In the genomic region with DNA sequence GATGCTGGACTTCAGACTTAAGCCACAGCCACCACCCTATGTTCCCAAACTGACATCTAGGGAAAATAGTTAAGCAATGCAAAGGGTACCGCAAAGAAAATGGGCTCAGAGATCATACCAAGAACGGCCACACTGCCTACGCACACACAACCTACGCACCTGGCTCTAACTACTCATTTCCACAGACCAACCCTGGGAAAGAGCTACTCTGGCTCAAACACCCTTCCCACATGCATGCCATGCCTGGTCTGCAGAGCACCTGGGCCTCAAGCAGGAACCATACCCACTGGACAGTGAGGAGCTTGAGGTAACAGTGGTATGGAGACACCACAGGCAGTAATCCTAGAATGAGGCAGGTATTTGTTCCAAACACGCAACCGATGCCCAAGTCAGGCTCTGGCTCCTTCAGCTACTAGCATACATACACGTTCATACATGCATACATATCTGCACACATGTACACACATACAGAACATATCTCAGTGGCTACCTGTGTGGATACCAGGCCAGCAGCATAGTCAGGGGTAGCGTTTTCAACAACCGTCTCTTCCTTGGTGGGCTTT, we compare ENCODE assay signal across 30 mouse cellular contexts. TPM values are rescaled to one million over a fixed set of nuclear protein-coding genes. Genes with fewer than 3 reads are reported as not detected.
DNase-seq lines count a peak whose midpoint lies in the region; ATAC-seq lines count a peak whose summit lies in the region.
"Had no signal": no experiment of that assay in that cellular context is flagged by ENCODE, and none has a peak within 500 bp of the region (broad histone marks: within the 10 kb centered on the region; RNA-seq: fewer than 3 reads in every experiment).

No protein-coding gene starts in this region.

- 95% methylated on average over 9 of the region's 9 CpGs for WGBS in hindbrain, embryonic 11.5 days
- 96% methylated on average over 9 of the region's 9 CpGs for WGBS in hindbrain, embryonic 13.5 days
- WGBS in limb, embryonic 10.5 days: 96% methylated on average over 9 of the region's 9 CpGs

- peak; percentile 60; the same call in 1 of the 2 replicates for ATAC-seq in frontal cortex, adult (ENCODE audit: low TSS enrichment)
- no peak for ATAC-seq in hindbrain, embryonic 11.5 days (ENCODE audit: low FRiP score)
- no peak for ATAC-seq in hindbrain, embryonic 13.5 days (ENCODE audit: low FRiP score)
- ATAC-seq: forebrain, embryonic 14.5 days; forebrain, postnatal 0 days; hindbrain, postnatal 0 days; inflammation-experienced regulatory T-cells, adult 6 months had no signal

- DNase-seq in frontal cortex, postnatal 36 days (ENCODE audit: low spot score in 2 of 2): no peak
- peak; percentile 0 for DNase-seq in hindbrain, embryonic 11.5 days (ENCODE audit: low spot score)
- DNase-seq in testis, postnatal 10 days (ENCODE audit: low spot score): peak; percentile 26
- no peak for DNase-seq in testis, postnatal 14 days (ENCODE audit: low spot score)
- DNase-seq in limb, embryonic 10.5 days (ENCODE audit: low spot score): peak; percentile 23
- DNase-seq in natural killer cell, adult 2 months (ENCODE audit: low spot score in 2 of 2): no peak
- DNase-seq: adrenal gland, adult 2 months; adrenal gland, postnatal 14 days; B cell, adult 2 months; cerebellum, adult 11 months; cerebellum, adult 2 months; cerebellum, postnatal 10 days; cerebellum, postnatal 36 days; embryo, embryonic 11 days; forebrain, postnatal 0 days; gastrocnemius, postnatal 10 days; gastrocnemius, postnatal 36 days; kidney, adult 11 months had no signal

- H3K27me3 ChIP-seq in hindbrain, embryonic 11.5 days (ENCODE audit: control insufficient read depth, insufficient read depth, low read length): no peaks in the 10 kb centered on the region
- H3K27me3 ChIP-seq in hindbrain, embryonic 13.5 days: no peaks in the 10 kb centered on the region
- H3K27me3 ChIP-seq in limb, embryonic 10.5 days (ENCODE audit: low read depth, poor library complexity, severe bottlenecking): no peaks in the 10 kb centered on the region
- H3K27me3 ChIP-seq: CH12.LX; embryonic facial prominence, embryonic 13.5 days; heart, embryonic 13.5 days had no signal

- peaks cover 17% of the 10 kb centered on the region for H3K36me3 ChIP-seq in hindbrain, embryonic 11.5 days (ENCODE audit: control insufficient read depth, insufficient read depth, low read length)
- H3K36me3 ChIP-seq in hindbrain, embryonic 13.5 days: peaks cover 73% of the 10 kb centered on the region
- peaks cover 80% of the 10 kb centered on the region for H3K36me3 ChIP-seq in limb, embryonic 10.5 days

- H3K4me2 ChIP-seq in hindbrain, embryonic 11.5 days (replicated peaks; ENCODE audit: low read depth, low read length): no peak overlapping the region
- no peak overlapping the region for H3K4me2 ChIP-seq in hindbrain, embryonic 13.5 days
- H3K4me2 ChIP-seq: embryonic facial prominence, embryonic 13.5 days; heart, embryonic 13.5 days; hindbrain, embryonic 14.5 days had no signal

- H3K9ac ChIP-seq in hindbrain, embryonic 11.5 days (ENCODE audit: low read depth, low read length): no peak overlapping the region
- no peak overlapping the region for H3K9ac ChIP-seq in hindbrain, embryonic 13.5 days
- H3K9ac ChIP-seq: embryonic facial prominence, embryonic 13.5 days; forebrain, postnatal 0 days; heart, embryonic 13.5 days; hindbrain, embryonic 14.5 days had no signal

- no peaks in the 10 kb centered on the region for H3K9me3 ChIP-seq in hindbrain, embryonic 11.5 days (ENCODE audit: control insufficient read depth, low read length)
- no peaks in the 10 kb centered on the region for H3K9me3 ChIP-seq in hindbrain, embryonic 13.5 days
- no peaks in the 10 kb centered on the region for H3K9me3 ChIP-seq in limb, embryonic 10.5 days (replicated peaks)
- H3K9me3 ChIP-seq: embryonic facial prominence, embryonic 10.5 days; embryonic facial prominence, embryonic 13.5 days; G1E; heart, embryonic 13.5 days had no signal

- H3K4me1 ChIP-seq in hindbrain, embryonic 11.5 days (replicated peaks; ENCODE audit: control insufficient read depth, insufficient read depth, low read length): no peaks in the 10 kb centered on the region
- no peaks in the 10 kb centered on the region for H3K4me1 ChIP-seq in hindbrain, embryonic 13.5 days (replicated peaks)
- no peaks in the 10 kb centered on the region for H3K4me1 ChIP-seq in limb, embryonic 10.5 days
- H3K4me1 ChIP-seq: embryonic facial prominence, embryonic 10.5 days; embryonic facial prominence, embryonic 13.5 days; heart, embryonic 13.5 days had no signal

- H3K4me3 ChIP-seq in hindbrain, embryonic 11.5 days (ENCODE audit: low read depth, low read length): no peak overlapping the region
- no peak overlapping the region for H3K4me3 ChIP-seq in hindbrain, embryonic 13.5 days
- H3K4me3 ChIP-seq in limb, embryonic 10.5 days: no peak overlapping the region
- H3K4me3 ChIP-seq: embryonic facial prominence, embryonic 10.5 days; embryonic facial prominence, embryonic 13.5 days; erythroblast, embryonic 14.5 days; heart, embryonic 13.5 days had no signal

- no peak overlapping the region for H3K27ac ChIP-seq in hindbrain, embryonic 11.5 days (ENCODE audit: low read depth, low read length)
- H3K27ac ChIP-seq in hindbrain, embryonic 13.5 days: no peak overlapping the region
- H3K27ac ChIP-seq in limb, embryonic 10.5 days: no peak overlapping the region
- H3K27ac ChIP-seq: embryonic facial prominence, embryonic 10.5 days; embryonic facial prominence, embryonic 13.5 days; heart, embryonic 13.5 days; hindbrain, embryonic 14.5 days; hindbrain, postnatal 0 days had no signal

RNA-seq across cellular contexts. Expression of gene Nelfa, which starts 35.4 kb away (rescaled TPM):
- 45.9 and 50.8 TPM in 2 replicates for polyA plus RNA-seq in hindbrain, embryonic 11.5 days (2014; fragmentation: Nextera tagmentation; extraction: Ambion mirVana)
- polyA plus RNA-seq in hindbrain, embryonic 13.5 days (2015; fragmentation: Nextera tagmentation; extraction: Ambion mirVana): 41.8 and 44.3 TPM in 2 replicates
- 90.5 and 93.8 TPM in 2 replicates for polyA plus RNA-seq in limb, embryonic 10.5 days (2016; fragmentation: Nextera tagmentation; extraction: Ambion mirVana)

Comparison
In these comparisons a context has a peak if more than half of its experiments do, and no peak if none do; other contexts are left out.
1. DNase-seq: peak in hindbrain, embryonic 11.5 days (single experiment), testis, postnatal 10 days (single experiment) and limb, embryonic 10.5 days (single experiment); none in frontal cortex, postnatal 36 days (0 of 2), testis, postnatal 14 days (single experiment) and natural killer cell, adult 2 months (0 of 2).